Mouse (Mus musculus) monocyte, adult 2 months (primary cell): Measurements from ENCODE around the gene Sft2d2.

Source experiments
- DNase-seq, 2 experiments: peaks; one replicate each; pipeline ENCODE4 v3.0.0; 2022; ENCODE audit warnings: low spot score in 2 of 2, low read depth in 1 of 2

The Sft2d2 gene

DNA sequence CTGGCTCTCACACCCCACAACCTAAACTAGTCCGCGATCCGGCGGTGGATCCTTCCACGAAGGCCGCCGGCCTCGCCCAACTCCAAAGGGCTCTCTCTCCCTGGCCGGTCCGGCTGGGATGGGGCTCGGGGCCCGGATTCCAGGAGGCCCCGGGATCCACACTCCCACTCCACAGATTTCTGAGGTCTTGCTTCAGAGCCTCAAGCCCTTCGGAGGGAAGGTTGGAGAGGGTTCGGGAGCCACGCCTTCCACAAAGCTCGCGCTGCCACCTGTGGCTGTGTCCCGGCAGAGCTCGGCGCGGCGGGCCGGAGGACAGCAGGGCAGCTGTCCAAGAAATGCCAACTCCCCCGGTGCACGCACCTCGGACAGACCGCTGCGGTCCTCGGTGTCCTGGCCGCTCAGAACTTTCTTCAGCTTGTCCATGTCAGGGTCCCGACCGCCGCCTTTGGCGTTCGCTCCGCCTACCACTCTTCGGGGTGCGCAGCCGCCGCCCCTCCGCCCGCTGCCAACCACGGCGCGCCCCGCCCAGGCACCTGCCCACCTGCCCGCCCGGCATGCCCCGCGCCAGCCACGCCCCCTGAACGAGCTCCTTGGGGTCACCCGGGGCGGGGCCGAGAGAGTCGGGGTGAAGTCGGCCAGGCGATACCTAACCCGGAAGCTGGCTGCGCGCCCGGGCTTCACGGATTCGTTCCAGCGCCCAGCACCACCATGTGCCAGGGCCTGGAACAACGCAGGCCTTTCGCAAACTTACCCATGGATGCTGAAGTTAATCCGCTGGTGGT, at the start of gene Sft2d2:
Sft2d2 (minus strand) TSS at position 559 of the 782 bp plus-strand sequence.
- peak; percentile 38 to 62 for DNase-seq

DNA sequence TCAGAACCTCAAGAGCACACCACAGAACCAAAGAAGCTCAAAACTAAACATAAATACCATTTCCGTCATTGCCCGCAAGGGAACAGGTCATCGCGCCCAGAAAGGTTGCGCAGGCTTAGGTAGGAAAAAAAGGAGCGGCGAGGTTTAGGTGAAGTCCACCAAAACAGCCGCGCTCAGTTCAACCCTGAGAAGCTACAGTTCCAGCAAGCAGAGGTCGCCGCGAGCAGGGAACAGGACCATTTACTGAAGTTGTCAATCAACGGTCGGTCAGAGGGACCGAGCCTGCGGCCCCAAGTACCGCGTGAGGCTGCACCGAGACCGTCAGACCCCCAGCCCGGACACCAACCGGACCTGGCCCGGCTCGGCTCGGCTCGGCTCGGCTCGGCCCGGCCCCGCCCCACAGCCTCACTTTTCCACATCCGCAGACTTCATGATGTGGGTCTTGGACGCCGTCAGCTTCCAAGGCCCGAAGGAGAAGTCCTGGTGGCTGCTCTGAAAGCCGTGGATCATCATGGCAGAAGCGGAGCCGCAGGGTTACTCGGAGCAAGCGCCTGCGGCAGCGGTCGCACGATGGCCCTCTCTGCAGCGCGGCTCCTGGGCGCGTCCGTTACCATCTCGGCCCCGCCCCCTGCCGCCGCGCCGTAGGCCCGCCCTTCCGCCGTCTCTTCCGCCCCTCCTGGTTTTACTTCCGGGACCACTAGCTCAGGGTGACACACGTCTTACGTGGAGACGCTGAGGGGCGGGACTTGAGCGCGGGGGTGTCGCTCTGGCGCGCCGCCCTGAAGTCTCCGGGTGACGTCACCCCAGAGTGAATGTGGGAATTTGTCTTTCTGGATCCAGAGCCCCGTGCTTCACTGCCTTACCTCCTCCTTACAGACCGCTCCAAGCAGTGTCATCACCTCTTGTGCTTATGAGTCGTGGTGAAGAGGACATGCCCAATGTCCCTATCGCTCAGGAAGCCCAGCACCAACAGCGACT, 42.4 kb upstream of the Sft2d2 start, which contains the start of gene Tiprl:
Tiprl (minus strand) TSS at position 676 of the 978 bp plus-strand sequence.
- DNase-seq, result peak; percentile 91 to 92

GRCm38 (mm10) chr1:165235846-165236245, 41.6 kb upstream of the Sft2d2 start:
- no peak for DNase-seq

DNA sequence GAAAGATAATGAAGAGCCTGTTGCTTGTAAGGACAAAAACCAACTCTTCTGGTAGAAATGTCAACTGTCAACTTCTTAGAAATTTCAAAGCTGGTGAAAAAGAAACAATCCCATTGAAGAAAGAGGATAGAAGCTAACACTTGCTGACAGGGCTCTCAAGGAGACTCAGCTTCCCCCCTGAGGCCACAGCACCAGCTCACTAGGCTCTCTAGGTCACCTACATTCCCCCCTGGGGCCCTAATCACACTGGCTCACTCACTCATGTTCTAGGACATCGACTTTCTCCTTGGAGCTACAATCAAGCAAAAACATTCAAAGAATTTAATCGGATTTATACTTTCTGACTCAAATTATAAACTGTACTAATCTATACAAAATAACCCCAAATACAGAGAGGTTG, 39.6 kb upstream of the Sft2d2 start:
- DNase-seq, result no peak

DNA sequence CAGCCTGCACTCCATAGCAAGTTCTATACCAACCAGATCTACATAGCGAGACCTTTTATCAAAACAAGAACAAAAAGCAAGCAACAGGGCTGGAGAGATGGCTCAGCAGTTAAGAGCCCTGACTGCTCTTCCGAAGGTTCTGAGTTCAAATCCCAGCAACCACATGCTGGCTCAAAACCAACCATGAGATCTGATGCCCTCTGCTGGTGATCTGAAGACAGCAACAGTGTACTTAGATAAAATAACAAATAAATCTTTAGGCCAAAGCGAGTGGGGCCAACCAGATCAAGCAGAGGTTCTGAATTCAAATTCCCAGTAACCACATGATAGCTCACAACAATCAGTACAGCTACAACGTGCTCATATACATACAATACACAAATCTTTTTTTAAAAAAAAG, 36.5 kb upstream of the Sft2d2 start:
- no peak for DNase-seq

DNA sequence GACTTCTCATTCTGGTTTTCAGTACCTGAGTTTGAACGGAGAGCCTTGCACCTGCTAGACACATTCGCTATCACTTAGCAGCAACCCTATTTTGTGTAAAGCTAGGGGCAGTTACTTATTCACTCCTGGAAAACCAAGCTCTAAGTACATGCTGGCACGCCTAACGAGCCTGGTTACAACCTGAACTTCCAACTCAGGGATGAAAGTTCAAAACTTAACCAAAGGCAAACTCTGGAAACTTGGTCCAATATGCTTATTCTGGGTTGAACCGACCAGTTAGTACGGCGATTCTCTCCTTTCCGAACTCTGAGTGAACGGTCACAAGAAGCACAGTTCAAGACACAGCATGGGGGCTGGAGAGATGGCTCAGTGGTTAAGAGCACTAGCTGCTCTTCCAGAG, 35.3 kb upstream of the Sft2d2 start:
- DNase-seq, result no peak

- DNase-seq, result no peak
Measured at GRCm38 (mm10) chr1:165217023-165217589, 22.9 kb upstream of the Sft2d2 start.

DNA sequence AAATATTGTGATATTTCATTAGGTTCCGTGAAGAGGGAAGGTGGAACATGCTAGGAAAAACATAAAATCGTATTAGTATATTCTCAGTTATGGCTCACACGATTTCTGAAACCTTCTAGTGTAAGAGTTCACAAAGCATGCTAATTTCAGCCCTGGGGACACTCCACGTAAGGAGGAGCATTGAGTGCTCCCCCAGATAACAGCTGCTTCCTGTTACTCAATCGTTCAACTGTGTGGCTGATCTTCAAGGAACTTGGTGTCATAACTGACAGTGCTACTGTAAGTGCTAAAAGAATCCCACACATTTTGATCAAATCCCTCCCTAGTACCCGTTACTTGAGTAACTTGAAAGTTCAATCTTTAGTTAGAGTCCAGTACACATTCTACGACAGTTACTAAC, 21.6 kb upstream of the Sft2d2 start:
- no peak for DNase-seq

DNA sequence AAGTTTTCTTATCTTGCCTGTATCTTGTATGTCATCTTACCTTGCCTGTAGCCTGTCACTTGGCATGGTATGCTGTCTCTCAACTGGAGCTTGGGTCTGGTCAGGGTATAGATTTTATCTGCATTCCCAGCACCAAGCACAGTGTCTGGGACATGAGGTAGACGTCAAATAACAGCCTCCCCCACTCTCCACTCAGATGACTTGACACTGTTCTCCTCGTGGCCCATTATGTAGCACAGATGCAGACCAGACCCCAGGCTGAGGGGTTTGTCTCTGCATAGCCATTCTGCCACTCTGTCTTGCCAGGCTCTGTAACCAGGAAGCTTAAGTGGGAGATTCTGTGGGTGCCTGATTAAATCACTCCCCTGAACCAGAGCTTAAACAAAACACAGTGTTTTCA, 11.4 kb upstream of the Sft2d2 start:
- DNase-seq, result no peak

GRCm38 (mm10) chr1:165203488-165204035, 9.3 kb upstream of the Sft2d2 start:
- DNase-seq, result no peak

DNA sequence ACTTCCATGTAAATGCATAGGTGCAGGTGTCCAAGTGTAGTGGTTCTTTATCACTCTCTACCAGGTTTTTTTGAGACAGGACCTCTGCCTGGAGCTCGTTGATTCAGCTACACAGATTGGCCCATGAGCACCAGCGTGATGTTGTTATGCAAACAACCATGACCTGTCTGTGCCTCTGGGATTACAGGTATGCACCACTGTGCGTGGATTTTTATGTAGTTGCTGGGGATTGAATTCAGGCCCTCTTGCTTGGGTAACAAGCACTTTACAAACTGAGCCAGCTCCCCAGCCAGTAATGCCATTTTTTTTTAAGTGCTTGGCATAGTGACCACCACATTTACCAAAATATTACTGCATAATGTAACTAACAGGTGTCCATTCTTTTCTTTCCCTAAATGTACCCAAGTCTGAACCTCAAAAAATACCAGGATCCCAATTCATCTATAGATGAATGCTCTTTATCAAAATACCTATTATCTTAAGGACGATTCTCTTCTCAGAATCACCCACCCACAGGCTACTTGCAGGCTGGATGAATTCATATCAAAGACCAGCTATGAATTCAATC, 7.3 kb upstream of the Sft2d2 start:
- DNase-seq, result no peak

DNA sequence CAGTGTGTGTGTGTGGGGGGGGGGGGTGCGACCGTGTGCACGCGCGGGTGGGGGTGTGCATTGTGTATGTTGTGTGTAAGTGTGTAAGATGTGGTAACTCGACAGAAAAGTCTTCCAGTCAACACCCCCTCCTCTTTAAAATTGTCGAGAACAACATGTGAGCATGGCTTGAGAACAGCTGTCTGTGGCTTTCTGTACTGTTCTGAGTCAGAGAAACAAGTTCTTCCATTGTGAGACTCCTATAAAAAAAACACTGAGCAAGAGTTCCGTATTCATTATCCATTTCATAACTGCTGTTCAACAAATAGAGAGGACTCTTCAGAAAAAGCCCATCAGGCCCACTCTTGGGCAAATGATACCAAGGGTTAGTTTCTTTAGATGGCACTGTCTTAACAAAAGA, 6.5 kb upstream of the Sft2d2 start:
- no peak for DNase-seq

- DNase-seq, result no peak
Measured at GRCm38 (mm10) chr1:165199639-165200038, 5.4 kb upstream of the Sft2d2 start.

DNA sequence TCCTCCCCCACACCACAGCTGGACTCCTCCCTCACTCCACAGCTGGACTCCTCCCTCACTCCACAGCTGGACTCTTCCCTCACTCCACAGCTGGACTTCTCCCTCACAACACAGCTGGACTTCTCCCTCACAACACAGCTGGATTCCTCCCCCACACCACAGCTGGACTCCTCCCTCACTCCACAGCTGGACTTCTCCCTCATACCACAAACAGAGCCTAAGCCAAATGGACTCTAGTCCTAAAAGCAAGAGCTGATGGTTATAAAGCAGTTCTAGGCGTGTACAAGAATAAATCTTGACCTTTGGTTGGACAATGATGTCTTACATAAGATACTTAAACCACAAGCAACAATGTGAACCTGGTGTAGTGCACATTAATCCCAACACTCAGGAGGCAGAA, 4.7 kb upstream of the Sft2d2 start:
- DNase-seq, result no peak

DNA sequence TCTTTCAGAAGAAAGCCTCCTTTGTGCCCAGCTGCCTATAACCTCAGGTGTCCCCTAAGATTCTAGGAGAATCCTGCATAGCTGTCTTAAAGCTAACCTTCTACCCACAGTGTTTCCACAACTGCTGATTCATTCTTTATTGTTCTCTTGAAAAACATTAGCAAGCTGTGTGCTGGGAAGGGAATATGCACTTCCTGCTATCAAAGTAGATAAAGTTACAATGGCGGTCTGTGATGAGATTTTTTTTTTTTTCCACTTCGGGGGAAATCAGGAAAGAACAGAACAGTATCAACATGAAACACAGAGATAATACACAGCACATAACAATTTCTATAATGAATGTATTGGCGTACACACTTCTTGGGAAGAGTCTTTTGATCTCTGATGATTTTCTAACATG, 3.6 kb upstream of the Sft2d2 start:
- no peak for DNase-seq

- no peak for DNase-seq
Measured at GRCm38 (mm10) chr1:165195396-165195960, 1.2 kb upstream of the Sft2d2 start.

DNA sequence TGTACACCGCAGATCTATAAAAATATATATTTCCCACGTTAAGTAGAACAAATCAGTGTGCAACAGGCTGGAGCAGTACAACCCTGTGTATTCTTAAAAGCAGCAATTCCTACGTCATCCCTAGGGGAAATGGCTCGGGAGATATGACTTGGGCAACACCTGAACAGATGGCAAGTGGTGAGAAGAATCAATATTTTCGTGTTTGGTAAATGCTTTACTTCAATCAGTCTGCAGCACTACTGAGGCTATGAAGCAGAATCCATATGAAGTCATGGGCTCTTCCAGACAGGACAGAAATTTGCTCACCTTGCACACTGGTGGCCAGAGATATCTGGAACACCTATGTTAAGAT, 400 bp upstream of the Sft2d2 start:
- DNase-seq, result no peak

DNA sequence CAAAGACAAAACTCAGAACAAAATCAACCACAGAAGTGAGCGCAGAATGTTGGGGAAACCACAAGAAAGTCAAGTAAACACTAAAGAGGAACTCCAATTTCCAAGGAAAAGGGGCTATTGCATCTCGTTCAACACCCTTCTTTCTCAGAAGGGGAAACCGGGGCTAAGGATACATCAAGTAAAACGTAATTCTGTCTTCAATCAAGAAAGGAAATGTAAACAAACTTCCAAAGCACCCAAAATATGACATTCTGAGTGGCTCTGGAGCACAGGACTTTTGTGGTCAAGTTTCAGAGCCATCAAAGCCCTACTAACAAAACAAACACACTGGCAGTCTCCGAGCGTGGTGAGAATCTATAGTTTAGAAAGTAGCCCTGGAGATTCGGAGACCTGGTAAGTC, 812 bp downstream of the Sft2d2 start:
- no peak for DNase-seq

- no peak for DNase-seq
Measured at GRCm38 (mm10) chr1:165192714-165193264, 1.4 kb downstream of the Sft2d2 start.

GRCm38 (mm10) chr1:165192102-165192501, 2.1 kb downstream of the Sft2d2 start:
- no peak for DNase-seq

- DNase-seq, result no peak
Measured at GRCm38 (mm10) chr1:165191611-165192010, 2.6 kb downstream of the Sft2d2 start.
